Mouse (Mus musculus) myocyte (in vitro differentiated cells): Measurements from ENCODE around the gene Hist1h1a. TPM values are rescaled to one million over a fixed set of nuclear protein-coding genes. Genes with fewer than 3 reads are reported as not detected.
"Not testable (repeated sequence)": the region's sequence is repeated elsewhere in the genome, so short reads cannot be mapped to it uniquely, and the experiment has no call there.

ENCODE experiments used
- H3K27me3 ChIP-seq: one replicate; pipeline ENCODE4 v1.6.1; 2011; ENCODE audit not compliant: control insufficient read depth, insufficient read depth, insufficient read length
- H3K36me3 ChIP-seq: one replicate; pipeline ENCODE4 v1.6.1; 2011; ENCODE audit not compliant: control insufficient read depth, insufficient read depth
- H3K4me2 ChIP-seq: one replicate; pipeline ENCODE4 v1.6.1; 2011; ENCODE audit warnings: low read depth, control low read depth
- H3K4me3 ChIP-seq: one replicate; pipeline ENCODE4 v1.5.1; 2011; ENCODE audit warnings: mild to moderate bottlenecking, control low read depth, moderate library complexity
- H3K79me2 ChIP-seq: one replicate; pipeline ENCODE4 v1.6.1; 2011; ENCODE audit not compliant: control insufficient read depth, insufficient read depth
- H3ac ChIP-seq: one replicate; pipeline ENCODE4 v1.6.1; 2011; ENCODE audit not compliant: control insufficient read depth, insufficient read length
- CEBPB ChIP-seq: IDR thresholded peaks from 2 replicates; pipeline ENCODE4 v1.6.1; 2011; ENCODE audit warnings: mild to moderate bottlenecking, moderate library complexity; ENCODE audit not compliant: poor library complexity, insufficient read depth, severe bottlenecking
- E2F4 ChIP-seq: IDR thresholded peaks from one replicate; pipeline ENCODE4 v1.6.1; 2011; ENCODE audit warnings: mild to moderate bottlenecking, control low read depth, moderate library complexity; ENCODE audit not compliant: insufficient read depth
- MAX ChIP-seq: IDR thresholded peaks from one replicate; pipeline ENCODE4 v1.6.1; 2011; ENCODE audit warnings: low read depth, mild to moderate bottlenecking, control low read depth
- MYOD1 ChIP-seq, 3 experiments: IDR thresholded peaks; one replicate each; pipeline ENCODE4 v1.6.1; 2011; ENCODE audit warnings: control low read depth in 2 of 3, low read depth in 2 of 3, mild to moderate bottlenecking in 2 of 3, moderate library complexity in 1 of 3; ENCODE audit not compliant: insufficient read length in 2 of 3, control insufficient read depth in 1 of 3
- MYOG ChIP-seq, 3 experiments: IDR thresholded peaks; one replicate each; pipeline ENCODE4 v1.6.1; 2011; ENCODE audit warnings: control low read depth in 2 of 3, low read depth in 2 of 3, mild to moderate bottlenecking in 2 of 3; ENCODE audit not compliant: insufficient read length in 2 of 3, control insufficient read depth in 1 of 3, insufficient read depth in 1 of 3
- POLR2A ChIP-seq: IDR thresholded peaks from one replicate; pipeline ENCODE4 v1.6.1; 2011; ENCODE audit warnings: low read depth, mild to moderate bottlenecking, control low read depth, moderate library complexity; ENCODE audit not compliant: insufficient read length
- POLR2AphosphoS2 ChIP-seq: IDR thresholded peaks from one replicate; pipeline ENCODE4 v1.6.1; 2011; ENCODE audit warnings: low read depth, control low read depth; ENCODE audit not compliant: insufficient read length
- REST ChIP-seq: IDR thresholded peaks from one replicate; pipeline ENCODE4 v1.6.1; 2011; ENCODE audit warnings: mild to moderate bottlenecking, control low read depth, moderate library complexity; ENCODE audit not compliant: insufficient read depth, insufficient read length
- SRF ChIP-seq: IDR thresholded peaks from one replicate; pipeline ENCODE4 v1.6.1; 2011; ENCODE audit warnings: low read depth; ENCODE audit not compliant: control insufficient read depth, insufficient read length
- TCF12 ChIP-seq: IDR thresholded peaks from one replicate; pipeline ENCODE4 v1.6.1; 2011; ENCODE audit warnings: mild to moderate bottlenecking, control low read depth; ENCODE audit not compliant: poor library complexity, insufficient read depth, severe bottlenecking
- TCF3 ChIP-seq: IDR thresholded peaks from one replicate; pipeline ENCODE4 v1.6.1; 2011; ENCODE audit warnings: low read depth, control low read depth; ENCODE audit not compliant: insufficient read length
- USF1 ChIP-seq: IDR thresholded peaks from one replicate; pipeline ENCODE4 v1.6.1; 2011; ENCODE audit warnings: low read depth, mild to moderate bottlenecking, control low read depth, moderate library complexity
- polyA plus RNA-seq: library from polyadenylated mRNA; unstranded; fragments of >200 nt; fragmentation: generic; extraction: Trizol; gene quantifications from one replicate; pipeline ENCODE4 v1.2.1, GENCODE M21; 2012; ENCODE audit warnings: missing spikeins

Hist1h1a gene
- polyA plus RNA-seq, 1 experiment, result 0.98 TPM

- H3ac ChIP-seq, result no peak overlapping the region
- H3K27me3 ChIP-seq, result no peaks in the 10 kb centered on the region
- H3K79me2 ChIP-seq, result no peaks in the 10 kb centered on the region
- peak overlapping the region; percentile 94 for H3K4me2 ChIP-seq
- no peak overlapping the region for H3K4me3 ChIP-seq
- no peaks in the 10 kb centered on the region for H3K36me3 ChIP-seq
- TF ChIP-seq MYOG (IDR thresholded peaks at IDR 0.05; ENCODE audit: control insufficient read depth in 1 of 3, insufficient read depth in 1 of 3, insufficient read length in 2 of 3, low read depth in 2 of 3) (no peak), MAX (no peak), POLR2A (no peak), E2F4 (no peak), USF1 (no peak), CEBPB (no peak), SRF (no peak), POLR2AphosphoS2 (no peak), REST (no peak), TCF3 (no peak), MYOD1 (IDR thresholded peaks at IDR 0.05; ENCODE audit: control insufficient read depth in 1 of 3, insufficient read length in 2 of 3, low read depth in 2 of 3) (no peak)
Observed at GRCm38 (mm10) chr13:23747892-23748288, 15.6 kb upstream of the Hist1h1a start.

GRCm38 (mm10) chr13:23749563-23750121 lies 13.8 kb upstream of the Hist1h1a start:
- Histone ChIP-seq H3ac (no peak overlapping the region), H3K4me2 (no peak overlapping the region), H3K27me3 (no peaks in the 10 kb centered on the region), H3K36me3 (no peaks in the 10 kb centered on the region), H3K4me3 (no peak overlapping the region), H3K79me2 (no peaks in the 10 kb centered on the region)
- TF ChIP-seq POLR2AphosphoS2 (no peak), TCF12 (no peak), POLR2A (no peak), MYOG (IDR thresholded peaks at IDR 0.05; ENCODE audit: control insufficient read depth in 1 of 3, insufficient read depth in 1 of 3, insufficient read length in 2 of 3, low read depth in 2 of 3) (no peak), MAX (no peak), TCF3 (no peak), USF1 (no peak), REST (no peak), CEBPB (no peak), E2F4 (no peak), MYOD1 (IDR thresholded peaks at IDR 0.05; ENCODE audit: control insufficient read depth in 1 of 3, insufficient read length in 2 of 3, low read depth in 2 of 3) (no peak), SRF (no peak)

DNA sequence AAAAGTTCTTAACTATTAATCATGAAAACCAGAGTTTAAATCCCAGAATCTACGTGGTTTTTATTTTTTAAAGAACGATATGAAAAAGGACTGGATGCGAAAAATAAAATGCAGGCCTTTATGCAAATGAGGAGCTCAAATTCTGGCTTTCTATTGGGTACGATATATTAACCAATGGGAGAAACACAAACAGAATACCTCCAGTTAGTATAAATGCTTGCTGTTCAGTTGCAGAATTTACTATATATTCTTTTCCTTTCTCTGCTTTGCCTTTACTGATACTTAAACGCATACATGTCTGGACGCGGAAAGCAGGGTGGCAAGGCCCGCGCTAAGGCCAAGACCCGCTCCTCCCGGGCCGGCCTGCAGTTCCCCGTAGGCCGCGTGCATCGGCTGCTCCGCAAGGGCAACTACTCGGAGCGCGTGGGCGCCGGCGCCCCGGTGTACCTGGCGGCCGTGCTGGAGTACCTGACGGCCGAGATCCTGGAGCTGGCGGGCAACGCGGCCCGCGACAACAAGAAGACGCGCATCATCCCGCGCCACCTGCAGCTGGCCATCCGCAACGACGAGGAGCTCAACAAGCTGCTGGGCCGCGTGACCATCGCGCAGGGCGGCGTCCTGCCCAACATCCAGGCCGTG lies 12.5 kb upstream of the Hist1h1a start, which contains the start of gene Hist1h2ab:
TSS of gene Hist1h2ab (plus strand) at position 288 of the 639 bp plus-strand sequence.
- Histone ChIP-seq H3K4me2 (peak within 1 kb of the TSS; percentile 76), H3K4me3 (peak within 1 kb of the TSS; percentile 15)
- not testable (repeated sequence) for H3K79me2 ChIP-seq, H3K36me3 ChIP-seq, H3ac ChIP-seq, H3K27me3 ChIP-seq
- peak; percentile 81 for TF ChIP-seq POLR2A
- peak; percentile 95 for TF ChIP-seq POLR2AphosphoS2

GRCm38 (mm10) chr13:23751478-23751956 lies 11.9 kb upstream of the Hist1h1a start:
- Histone ChIP-seq H3K79me2 (no peaks in the 10 kb centered on the region), H3K4me3 (peak overlapping the region; percentile 15), H3ac (no peak overlapping the region), H3K36me3 (no peaks in the 10 kb centered on the region), H3K4me2 (peak overlapping the region; percentile 76), H3K27me3 (no peaks in the 10 kb centered on the region)
- TF ChIP-seq POLR2A (peak; percentile 17), USF1 (no peak), MAX (no peak)

DNA sequence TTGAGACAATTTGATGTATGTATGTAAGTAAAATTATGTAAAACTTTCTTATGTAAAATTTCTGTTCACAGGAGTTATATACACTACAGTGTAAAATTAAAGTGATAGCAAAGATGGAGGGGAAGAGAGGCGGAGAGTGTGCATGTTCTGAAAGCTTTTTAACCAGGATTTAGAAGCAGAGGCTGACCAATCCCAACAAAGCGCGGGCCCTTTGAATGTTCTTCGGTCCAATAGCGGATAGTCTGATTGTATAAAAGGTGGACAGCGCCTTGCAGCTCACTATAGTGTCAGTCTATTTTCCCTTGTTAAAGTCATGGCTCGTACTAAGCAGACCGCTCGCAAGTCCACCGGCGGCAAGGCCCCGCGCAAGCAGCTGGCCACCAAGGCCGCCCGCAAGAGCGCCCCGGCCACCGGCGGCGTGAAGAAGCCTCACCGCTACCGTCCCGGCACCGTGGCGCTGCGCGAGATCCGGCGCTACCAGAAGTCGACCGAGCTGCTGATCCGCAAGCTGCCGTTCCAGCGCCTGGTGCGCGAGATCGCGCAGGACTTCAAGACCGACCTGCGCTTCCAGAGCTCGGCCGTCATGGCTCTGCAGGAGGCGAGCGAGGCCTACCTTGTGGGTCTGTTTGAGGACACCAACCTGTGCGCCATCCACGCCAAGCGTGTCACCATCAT lies 11.3 kb upstream of the Hist1h1a start, which contains the start of gene Hist1h3b:
TSS of gene Hist1h3b (plus strand) at position 201 of the 675 bp plus-strand sequence.
- TF ChIP-seq POLR2A (peak; percentile 80), E2F4 (peak; percentile 84), POLR2AphosphoS2 (peak; percentile 88)
- H3K36me3 ChIP-seq, H3ac ChIP-seq, H3K27me3 ChIP-seq, H3K79me2 ChIP-seq: not testable (repeated sequence)
- Histone ChIP-seq H3K4me3 (peak within 1 kb of the TSS; percentile 15), H3K4me2 (peak within 1 kb of the TSS; percentile 76)
